Mouse (Mus musculus) forebrain, embryonic 11.5 days (tissue): ENCODE results near the gene Mapkap1. TPM values are rescaled to one million over a fixed set of nuclear protein-coding genes. Genes with fewer than 3 reads are reported as not detected.

ENCODE experiments used
- ATAC-seq: fragments of 200-750 bp; cut with Nextera tagmentation; replicated peaks from 2 replicates; pipeline ENCODE4 v1.8.0; 2017; ENCODE audit warnings: moderate TSS enrichment; ENCODE audit not compliant: low FRiP score
- DNase-seq: peaks from one replicate; pipeline ENCODE4 v3.0.0-alpha.2; 2017; ENCODE audit warnings: low spot score
- H3K27ac ChIP-seq: fragments of 300-500 bp; sonication (generic); 2 replicates; pipeline ENCODE4 v1.5.1; 2014; ENCODE audit warnings: low read depth, low read length
- H3K27me3 ChIP-seq: fragments of 300-500 bp; sonication (generic); 2 replicates; pipeline ENCODE4 v1.6.1; 2014; ENCODE audit warnings: mild to moderate bottlenecking, low read length, mixed read lengths; ENCODE audit not compliant: control insufficient read depth, insufficient read depth
- H3K36me3 ChIP-seq: fragments of 300-500 bp; sonication (generic); 2 replicates; pipeline ENCODE4 v1.6.1; 2014; ENCODE audit warnings: mild to moderate bottlenecking, low read length, moderate library complexity, mixed read lengths; ENCODE audit not compliant: control insufficient read depth, insufficient read depth
- H3K4me1 ChIP-seq: fragments of 300-500 bp; sonication (generic); replicated peaks from 2 replicates; pipeline ENCODE4 v1.6.1; 2014; ENCODE audit warnings: low read length, mixed read lengths; ENCODE audit not compliant: control insufficient read depth, insufficient read depth
- H3K4me2 ChIP-seq: fragments of 300-500 bp; sonication (generic); 2 replicates; pipeline ENCODE4 v1.6.1; 2014; ENCODE audit warnings: low read depth, mild to moderate bottlenecking, low read length, moderate library complexity, mixed read lengths; ENCODE audit not compliant: severe bottlenecking
- H3K4me3 ChIP-seq: fragments of 300-500 bp; sonication (generic); 2 replicates; pipeline ENCODE4 v1.5.1; 2014; ENCODE audit warnings: low read depth, low read length
- H3K9ac ChIP-seq: fragments of 300-500 bp; sonication (generic); 2 replicates; pipeline ENCODE4 v1.6.1; 2014; ENCODE audit warnings: low read length
- H3K9me3 ChIP-seq: fragments of 300-500 bp; sonication (generic); 2 replicates; pipeline ENCODE4 v1.6.1; 2016; ENCODE audit warnings: low read length, mixed read lengths; ENCODE audit not compliant: control insufficient read depth
- WGBS: fragments of 180-500 bp; shearing (Covaris S2); extraction: QIAGEN DNeasy Blood & Tissue Kit; methylation state at CpG from one replicate; pipeline ENCODE4 v1.1.7; 2014; 5-methylcytosine and 5-hydroxymethylcytosine counted together
- polyA plus RNA-seq: library from polyadenylated mRNA; unstranded; fragments of >200 nt; fragmentation: Nextera tagmentation; extraction: Ambion mirVana; gene quantifications from 2 replicates; pipeline ENCODE4 v1.2.1, GENCODE M21; 2014

Gene Mapkap1
- polyA plus RNA-seq, 1 experiment from 2014 or later, result 96.3 TPM

GRCm38 (mm10) chr2:34644571-34645526, 238.3 kb downstream of the Mapkap1 start:
- no peak overlapping the region for H3K9ac ChIP-seq
- ATAC-seq (no peak), DNase-seq (peak; percentile 72)
- no peaks in the 10 kb centered on the region for H3K9me3 ChIP-seq
- 27% methylated on average over 22 of the region's 22 CpGs for WGBS
- H3K27ac ChIP-seq, result no peak overlapping the region
- no peaks in the 10 kb centered on the region for H3K36me3 ChIP-seq
- H3K4me1 ChIP-seq, result peaks cover 4% of the 10 kb centered on the region; the same call in 1 of the 2 replicates
- no peaks in the 10 kb centered on the region for H3K27me3 ChIP-seq
- H3K4me3 ChIP-seq, result no peak overlapping the region
- no peak overlapping the region for H3K4me2 ChIP-seq

GRCm38 (mm10) chr2:34645851-34646540, 239.4 kb downstream of the Mapkap1 start:
- Histone ChIP-seq H3K4me3 (peak overlapping the region; percentile 27), H3K27ac (no peak overlapping the region), H3K9ac (peak overlapping the region; percentile 17; the same call in 1 of the 2 replicates), H3K36me3 (no peaks in the 10 kb centered on the region), H3K4me2 (peak overlapping the region; percentile 57), H3K27me3 (no peaks in the 10 kb centered on the region), H3K4me1 (peaks cover 4% of the 10 kb centered on the region; the same call in 1 of the 2 replicates), H3K9me3 (no peaks in the 10 kb centered on the region)
- WGBS, result 14% methylated on average over 21 of the region's 21 CpGs
- ATAC-seq, result peak; percentile 69
- DNase-seq, result peak; percentile 88

GRCm38 (mm10) chr2:34646541-34646865, 239.9 kb downstream of the Mapkap1 start:
- H3K4me3 ChIP-seq, result peak overlapping the region; percentile 27
- no peaks in the 10 kb centered on the region for H3K27me3 ChIP-seq
- DNase-seq (no peak), ATAC-seq (no peak)
- 8% methylated on average over 5 of the region's 5 CpGs for WGBS
- no peaks in the 10 kb centered on the region for H3K36me3 ChIP-seq
- H3K9ac ChIP-seq, result no peak overlapping the region
- no peak overlapping the region for H3K27ac ChIP-seq
- H3K9me3 ChIP-seq, result no peaks in the 10 kb centered on the region
- peaks cover 4% of the 10 kb centered on the region; the same call in 1 of the 2 replicates for H3K4me1 ChIP-seq
- peak overlapping the region; percentile 57 for H3K4me2 ChIP-seq

GRCm38 (mm10) chr2:34647410-34647809, 240.8 kb downstream of the Mapkap1 start:
- H3K4me1 ChIP-seq, result peaks cover 4% of the 10 kb centered on the region; the same call in 1 of the 2 replicates
- no peak overlapping the region for H3K4me2 ChIP-seq
- H3K27ac ChIP-seq, result no peak overlapping the region
- WGBS, result 72% methylated on average over 11 of the region's 11 CpGs
- H3K4me3 ChIP-seq, result no peak overlapping the region
- no peak overlapping the region for H3K9ac ChIP-seq
- H3K9me3 ChIP-seq, result no peaks in the 10 kb centered on the region
- no peaks in the 10 kb centered on the region for H3K36me3 ChIP-seq
- H3K27me3 ChIP-seq, result no peaks in the 10 kb centered on the region
- no peak for DNase-seq
- ATAC-seq, result no peak

- DNase-seq, result no peak
- H3K27ac ChIP-seq, result no peak overlapping the region
- H3K4me2 ChIP-seq, result no peak overlapping the region
- no peak for ATAC-seq
- no peaks in the 10 kb centered on the region for H3K9me3 ChIP-seq
- H3K27me3 ChIP-seq, result no peaks in the 10 kb centered on the region
- no peaks in the 10 kb centered on the region for H3K36me3 ChIP-seq
- no peak overlapping the region for H3K9ac ChIP-seq
- no peak overlapping the region for H3K4me3 ChIP-seq
- WGBS, result 19% methylated on average over 10 of the region's 10 CpGs
- no peaks in the 10 kb centered on the region; the same call in 1 of the 2 replicates for H3K4me1 ChIP-seq
Measured at GRCm38 (mm10) chr2:34667820-34668219, 261.2 kb downstream of the Mapkap1 start.

GRCm38 (mm10) chr2:34668440-34669191, 262.0 kb downstream of the Mapkap1 start:
- H3K27ac ChIP-seq, result no peak overlapping the region
- H3K4me1 ChIP-seq, result no peaks in the 10 kb centered on the region; the same call in 1 of the 2 replicates
- ATAC-seq, result no peak
- no peak overlapping the region for H3K4me2 ChIP-seq
- no peaks in the 10 kb centered on the region for H3K27me3 ChIP-seq
- no peak for DNase-seq
- H3K9ac ChIP-seq, result no peak overlapping the region
- H3K9me3 ChIP-seq, result no peaks in the 10 kb centered on the region
- WGBS, result 50% methylated on average over 17 of the region's 17 CpGs
- no peak overlapping the region for H3K4me3 ChIP-seq
- no peaks in the 10 kb centered on the region for H3K36me3 ChIP-seq

- no peaks in the 10 kb centered on the region; the same call in 1 of the 2 replicates for H3K4me1 ChIP-seq
- no peak overlapping the region for H3K27ac ChIP-seq
- no peak overlapping the region for H3K4me3 ChIP-seq
- H3K9me3 ChIP-seq, result no peaks in the 10 kb centered on the region
- H3K36me3 ChIP-seq, result no peaks in the 10 kb centered on the region
- no peaks in the 10 kb centered on the region for H3K27me3 ChIP-seq
- H3K4me2 ChIP-seq, result no peak overlapping the region
- no peak for ATAC-seq
- DNase-seq, result no peak
- WGBS, result 68% methylated on average over 8 of the region's 8 CpGs
- no peak overlapping the region for H3K9ac ChIP-seq
Measured at GRCm38 (mm10) chr2:34669203-34669746, 262.7 kb downstream of the Mapkap1 start.

- Histone ChIP-seq H3K27me3 (no peaks in the 10 kb centered on the region), H3K36me3 (no peaks in the 10 kb centered on the region), H3K4me3 (no peak overlapping the region), H3K27ac (no peak overlapping the region), H3K9ac (no peak overlapping the region), H3K4me1 (no peaks in the 10 kb centered on the region; the same call in 1 of the 2 replicates), H3K9me3 (no peaks in the 10 kb centered on the region), H3K4me2 (no peak overlapping the region)
- WGBS, result 82% methylated on average over 6 of the region's 6 CpGs
- DNase-seq, result no peak
- no peak for ATAC-seq
Measured at GRCm38 (mm10) chr2:34670470-34670869, 263.9 kb downstream of the Mapkap1 start.
